Mouse (Mus musculus): ENCODE data around the gene Ldhc. TPM values are rescaled to one million over a fixed set of nuclear protein-coding genes. Genes with fewer than 3 reads are reported as not detected.

Gene Ldhc
- polyA plus RNA-seq (2012; rRNA removed), result 0.14 and 0.27 TPM in 2 replicates

GRCm38 (mm10) chr7:46860996-46861395 is at the start of gene Ldhc:
Gene Ldhc, plus strand, starts transcription at chr7:46861203.

DNA sequence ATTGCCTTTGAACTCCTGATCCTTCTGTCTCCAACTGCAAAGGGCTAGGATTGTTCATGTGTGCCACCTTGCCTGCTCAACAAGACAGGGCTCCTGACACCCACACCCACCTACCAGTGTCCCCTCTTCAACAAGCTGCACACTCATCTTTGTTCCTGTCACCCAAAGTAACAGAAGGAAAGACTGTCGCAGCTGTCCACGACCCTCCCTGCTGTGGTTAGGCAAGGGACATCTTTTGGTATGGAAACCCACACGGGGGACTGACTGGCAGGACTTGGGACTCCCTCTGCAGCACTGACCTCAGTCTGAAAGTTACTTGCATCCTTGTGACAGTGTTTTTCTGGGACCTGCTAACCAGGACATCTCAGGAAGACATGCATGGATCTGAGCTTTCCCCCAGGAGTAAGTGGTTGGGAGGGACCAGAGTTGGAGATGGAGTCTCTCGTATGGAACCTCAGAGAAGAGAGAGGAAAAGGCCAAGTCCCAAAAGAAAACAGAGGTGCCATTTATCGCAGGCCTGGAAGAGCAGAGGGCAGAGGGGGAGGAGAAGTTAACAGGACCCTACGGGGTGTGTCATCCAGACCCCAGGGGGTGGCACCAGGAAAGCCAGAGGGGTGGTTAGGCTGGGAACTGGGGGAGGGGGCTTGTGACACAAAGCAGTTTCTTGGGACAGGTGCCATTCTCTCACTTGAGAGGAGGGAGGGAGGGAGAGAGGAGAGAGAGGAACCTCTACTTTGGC is 20.0 kb upstream of the Ldhc start, which contains the start of gene Ldha:
Gene Ldha (plus strand): TSS at position 689 of the 739 bp plus-strand sequence.

DNA sequence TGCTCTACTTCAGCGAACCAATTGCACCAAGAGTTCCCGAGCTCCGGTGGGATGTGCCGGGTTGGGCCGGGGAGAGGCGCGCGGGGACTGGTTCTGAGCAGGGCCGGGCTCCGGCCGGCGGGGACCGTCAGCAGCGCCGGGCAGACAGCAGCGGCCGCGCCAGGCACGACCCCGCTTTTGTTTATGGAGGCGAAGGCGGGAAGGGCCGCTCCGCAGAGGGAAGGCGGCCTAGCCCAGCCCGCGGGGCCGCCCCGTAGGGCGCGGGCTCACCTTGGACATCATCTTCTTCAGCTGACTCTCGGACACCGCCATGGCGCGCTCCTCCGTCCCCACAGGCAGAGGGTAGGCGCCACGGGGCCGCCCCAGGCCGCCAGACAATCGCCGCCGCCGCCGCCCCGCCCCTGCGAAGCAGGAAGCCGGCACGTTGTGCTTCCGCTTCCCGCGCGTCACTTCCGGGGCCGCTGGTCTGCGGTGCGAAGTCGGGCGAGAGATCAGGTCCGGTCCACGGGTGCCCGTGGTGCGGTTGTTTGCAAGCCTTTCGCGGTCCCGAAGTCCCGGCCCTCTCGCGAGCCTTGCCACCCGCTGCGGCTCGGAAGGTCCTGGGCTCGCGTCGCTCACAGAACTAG is 58.7 kb downstream of the Ldhc start, which contains the start of gene Tsg101:
Gene Tsg101 (minus strand): TSS at position 419 of the 626 bp plus-strand sequence.

Other genes starting within 250 kb of the Ldhc start
- gene Sergef, start 221.4 kb upstream of the Ldhc start, polyA plus RNA-seq (2012; rRNA removed), result 2.5 and 2.8 TPM in 2 replicates
- gene Tph1, start 188.7 kb upstream of the Ldhc start, polyA plus RNA-seq (2012; rRNA removed), result 0.01 and 0.02 TPM in 2 replicates
- 4.3 and 4.6 TPM in 2 replicates for gene Saal1, start 150.5 kb upstream of the Ldhc start, polyA plus RNA-seq (2012; rRNA removed)
- 24.4 and 34.1 TPM in 2 replicates for gene Saa3, start 145.5 kb upstream of the Ldhc start, polyA plus RNA-seq (2012; rRNA removed)
- 14.8 and 19.6 TPM in 2 replicates for gene Saa4, start 128.6 kb upstream of the Ldhc start, polyA plus RNA-seq (2012; rRNA removed)
- 0.08 TPM in 1 of 2 replicates, not detected in the other for gene Saa1, start 118.2 kb upstream of the Ldhc start, polyA plus RNA-seq (2012; rRNA removed)
- not detected in 2 replicates for gene Saa2, start 109.4 kb upstream of the Ldhc start, polyA plus RNA-seq (2012; rRNA removed)
- gene Hps5, start 65.1 kb upstream of the Ldhc start, polyA plus RNA-seq (2012; rRNA removed), result 6.6 and 7.7 TPM in 2 replicates
- 10.5 and 10.9 TPM in 2 replicates for gene Gtf2h1, start 65.1 kb upstream of the Ldhc start, polyA plus RNA-seq (2012; rRNA removed)
- 1,205 and 1,366 TPM in 2 replicates for gene Ldha, start 19.7 kb upstream of the Ldhc start, polyA plus RNA-seq (2012; rRNA removed)
- gene Tsg101, start 58.8 kb downstream of the Ldhc start, polyA plus RNA-seq (2012; rRNA removed), result 19.0 and 20.1 TPM in 2 replicates
- gene Uevld, start 97.3 kb downstream of the Ldhc start, polyA plus RNA-seq (2012; rRNA removed), result 3.6 and 4.1 TPM in 2 replicates
- not detected in 2 replicates for gene Gm9999, start 122.4 kb downstream of the Ldhc start, polyA plus RNA-seq (2012; rRNA removed)
- 4.8 and 5.1 TPM in 2 replicates for gene Spty2d1, start 147.2 kb downstream of the Ldhc start, polyA plus RNA-seq (2012; rRNA removed)
- 13.4 and 14.7 TPM in 2 replicates for gene Tmem86a, start 189.4 kb downstream of the Ldhc start, polyA plus RNA-seq (2012; rRNA removed)